Mouse (Mus musculus): ENCODE data around the gene Dtnbp1.

Dtnbp1 gene

DNA sequence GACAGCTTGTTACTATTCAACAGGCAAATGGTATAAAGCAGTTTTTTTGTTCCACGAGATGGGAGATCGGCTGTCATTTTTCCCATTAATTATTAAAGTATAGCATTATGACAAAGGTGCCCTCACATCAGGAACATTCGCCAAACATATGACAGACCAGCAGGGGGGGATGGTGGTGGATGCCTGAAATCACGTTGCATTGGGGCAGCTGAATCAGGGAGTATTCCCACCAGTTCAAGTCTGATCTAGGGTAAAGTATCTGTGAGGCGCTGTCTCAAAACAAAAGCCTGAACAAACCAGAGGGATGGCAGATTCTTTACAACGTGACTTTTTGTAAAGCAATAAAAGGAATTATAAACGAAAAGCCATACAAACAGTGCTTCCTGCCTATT lies 1.1 kb downstream of the Dtnbp1 start:
- DNase-seq = peak; percentile 60

DNA sequence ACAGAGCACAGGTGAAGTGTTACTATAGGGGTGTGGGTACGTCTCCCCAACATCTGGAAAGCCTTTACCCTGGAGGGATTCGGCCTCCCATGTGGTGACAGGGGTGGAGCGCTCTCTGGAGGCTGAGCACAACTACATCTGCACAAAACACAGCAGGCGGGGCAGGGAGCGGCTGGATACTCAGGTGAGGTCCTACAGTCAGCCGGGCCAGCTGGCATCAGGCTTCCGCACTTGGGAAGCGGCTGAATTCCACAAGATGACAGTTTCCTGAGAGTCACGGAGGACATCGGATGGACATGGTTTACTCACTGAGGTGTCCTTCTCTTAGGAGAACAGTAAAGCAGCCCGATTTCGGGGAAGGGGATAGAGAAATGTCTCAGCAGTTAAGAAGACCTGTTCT lies 2.7 kb downstream of the Dtnbp1 start:
- DNase-seq = no peak

DNA sequence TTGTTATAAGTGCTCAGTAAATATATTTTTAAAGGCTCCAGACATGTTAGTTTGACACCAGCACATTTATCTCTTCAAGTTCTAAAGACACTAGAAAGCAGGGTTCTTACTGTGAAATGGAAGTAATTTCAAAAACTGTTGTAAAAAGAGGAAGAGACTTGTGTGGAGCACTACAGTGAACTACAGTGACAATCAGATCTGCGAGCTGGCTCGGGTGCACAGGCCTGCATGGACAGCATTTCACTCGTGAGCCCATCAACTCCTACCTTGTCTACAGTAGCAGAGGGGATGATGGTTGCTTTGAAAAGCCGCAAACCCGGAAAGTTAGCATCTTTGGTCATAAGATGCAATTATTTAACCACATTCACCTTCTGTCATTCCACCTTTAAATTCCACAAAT lies 5.6 kb downstream of the Dtnbp1 start:
- no peak for DNase-seq

DNA sequence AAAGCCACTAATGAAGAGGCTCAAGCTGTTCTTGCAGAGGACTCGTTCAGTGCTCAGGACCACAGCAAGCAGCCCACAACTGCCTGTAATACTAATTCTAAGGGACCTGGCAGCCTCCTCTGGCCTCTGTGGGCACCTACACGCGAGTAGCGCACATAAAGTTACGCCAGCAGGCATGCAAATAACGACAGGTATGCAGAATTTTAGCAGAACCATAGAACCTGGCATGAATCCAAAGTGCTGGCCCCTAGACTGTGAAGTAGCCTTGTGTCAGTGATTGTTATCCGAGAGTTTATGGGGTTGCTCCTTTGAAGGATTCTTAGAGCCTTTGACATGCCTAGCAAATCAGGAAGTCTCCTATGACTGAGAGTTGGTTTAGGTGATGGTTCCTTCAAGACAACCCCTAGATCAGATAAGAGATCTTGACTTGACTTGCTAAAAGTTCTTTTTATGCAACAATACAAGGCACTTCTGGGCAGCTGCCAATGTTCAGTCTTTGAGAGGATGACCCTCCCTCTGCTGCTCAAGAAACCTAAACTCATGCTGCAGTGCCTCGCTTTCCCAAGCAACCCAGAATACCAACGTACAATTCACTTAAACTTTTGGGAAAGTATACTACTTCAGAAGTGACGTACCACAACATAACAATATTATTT lies 9.3 kb downstream of the Dtnbp1 start:
- DNase-seq = no peak

DNA sequence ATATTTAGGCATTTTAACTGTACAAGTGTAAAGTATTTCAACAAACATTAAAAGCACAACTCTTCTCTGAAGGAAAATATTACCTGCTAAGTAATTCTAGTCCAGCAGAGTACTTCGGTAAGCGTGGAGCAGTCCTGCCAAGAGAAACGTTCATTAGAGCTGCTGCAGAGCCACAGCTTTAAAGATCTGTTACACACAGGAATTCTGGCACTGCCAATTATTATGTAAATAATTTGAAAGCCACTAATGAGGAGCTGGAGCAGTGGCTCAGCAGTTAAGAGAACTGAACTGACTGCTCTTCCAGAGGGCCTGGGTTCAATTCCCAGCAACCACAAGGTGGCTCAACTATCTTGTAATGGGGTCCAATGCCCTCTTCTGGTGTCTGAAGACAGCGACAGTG lies 10.0 kb downstream of the Dtnbp1 start:
- no peak for DNase-seq

DNA sequence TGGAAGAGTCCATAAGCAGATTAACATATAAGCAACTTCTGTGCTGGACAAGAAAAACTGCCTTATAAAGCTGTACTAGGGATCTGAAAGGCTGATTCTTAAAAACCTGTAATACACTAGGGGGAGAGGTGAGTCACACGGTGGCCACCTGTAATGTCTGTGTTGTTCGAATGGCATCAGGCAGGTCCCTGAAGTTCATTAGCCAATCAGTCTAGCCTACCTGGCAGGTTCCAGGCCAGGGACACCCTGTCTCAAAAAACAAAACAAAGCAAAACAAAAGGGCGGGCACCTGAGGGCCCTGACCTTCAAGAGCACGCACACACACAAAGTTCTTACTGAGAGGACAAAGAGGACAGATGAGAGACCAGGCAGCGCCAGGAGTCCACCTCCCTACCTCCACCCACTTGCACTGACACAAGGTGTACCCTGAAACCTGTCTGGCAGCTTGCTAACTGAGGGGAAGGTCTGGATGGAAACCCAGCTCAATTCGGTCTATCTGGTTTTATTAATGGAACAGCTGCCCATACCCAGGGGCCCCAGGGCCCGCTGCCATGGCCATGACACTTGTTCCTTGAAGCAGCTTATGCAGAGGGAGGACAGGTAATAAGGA lies 11.8 kb downstream of the Dtnbp1 start:
- no peak for DNase-seq

DNA sequence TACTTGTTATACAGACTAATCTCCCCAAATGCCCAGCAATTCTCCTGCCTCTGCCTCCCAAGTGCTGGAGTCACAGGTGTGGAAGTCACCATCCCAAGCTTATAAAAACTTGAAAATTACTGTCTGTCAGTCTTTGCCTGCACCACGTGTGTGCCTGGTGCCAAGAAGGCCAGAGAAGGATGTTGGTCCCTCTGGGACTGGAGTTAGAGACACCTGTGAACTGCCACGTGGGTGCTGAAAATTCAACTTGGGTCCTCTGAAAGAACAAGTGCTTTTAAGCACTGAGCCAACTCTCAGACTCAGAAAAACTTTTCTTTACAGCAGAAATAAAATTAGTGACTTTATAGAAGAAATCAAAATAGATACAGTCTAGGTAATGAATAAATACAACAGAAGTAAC lies 15.6 kb downstream of the Dtnbp1 start:
- no peak for DNase-seq

DNA sequence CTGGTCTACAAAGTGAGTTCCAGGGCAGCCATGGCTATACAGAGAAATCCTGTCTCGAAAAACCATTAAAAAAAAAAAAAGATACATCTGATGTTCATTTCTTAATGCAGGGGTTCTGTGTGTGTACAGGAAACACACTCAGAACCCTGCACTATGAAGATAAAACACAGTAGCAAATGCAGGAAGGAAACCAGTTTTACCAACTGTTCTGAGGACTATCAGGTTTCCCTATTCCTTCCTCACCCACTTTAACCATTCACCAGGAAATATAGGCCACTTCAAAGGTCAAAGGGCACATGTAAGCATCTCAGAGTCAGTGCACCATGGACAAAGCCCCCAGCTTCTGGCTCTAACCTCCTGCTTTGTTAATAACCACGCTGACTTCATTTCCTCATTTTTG lies 16.6 kb downstream of the Dtnbp1 start:
- DNase-seq = no peak

DNA sequence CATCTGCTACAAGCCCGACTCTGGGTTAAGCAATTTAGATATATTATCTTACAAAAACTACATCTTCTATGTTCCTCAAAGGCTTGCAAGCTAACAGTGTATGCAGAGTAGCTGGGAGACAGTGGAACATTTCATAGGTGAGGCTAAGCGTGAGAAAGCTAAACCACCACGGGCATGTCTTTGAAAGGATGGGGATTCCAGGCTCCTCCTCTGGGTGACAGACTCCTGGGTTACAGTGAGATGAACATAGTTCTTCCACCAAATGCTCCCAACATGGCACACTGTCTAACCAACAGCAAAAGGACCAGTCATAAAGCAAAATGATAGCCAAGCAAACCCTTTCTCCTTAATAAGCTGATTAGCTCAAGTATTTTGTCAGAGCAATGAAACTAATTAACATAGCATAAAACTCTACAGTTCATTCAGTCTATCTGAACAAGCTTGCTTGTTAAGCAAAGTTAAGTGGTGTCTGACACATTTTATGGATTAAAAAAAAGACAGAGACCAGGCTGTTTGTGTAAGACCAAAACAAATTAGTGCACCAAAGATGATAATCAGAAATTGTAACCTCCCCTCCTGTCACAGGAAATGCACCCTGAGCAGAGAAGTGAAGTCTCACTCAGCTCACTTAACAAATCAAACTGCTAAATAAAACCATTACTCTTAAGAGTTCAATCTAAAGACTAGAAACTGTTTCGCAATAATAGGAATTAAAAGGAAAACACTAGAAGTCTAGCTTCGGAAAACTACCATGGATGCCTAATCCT lies 18.1 kb downstream of the Dtnbp1 start:
- DNase-seq = no peak

DNA sequence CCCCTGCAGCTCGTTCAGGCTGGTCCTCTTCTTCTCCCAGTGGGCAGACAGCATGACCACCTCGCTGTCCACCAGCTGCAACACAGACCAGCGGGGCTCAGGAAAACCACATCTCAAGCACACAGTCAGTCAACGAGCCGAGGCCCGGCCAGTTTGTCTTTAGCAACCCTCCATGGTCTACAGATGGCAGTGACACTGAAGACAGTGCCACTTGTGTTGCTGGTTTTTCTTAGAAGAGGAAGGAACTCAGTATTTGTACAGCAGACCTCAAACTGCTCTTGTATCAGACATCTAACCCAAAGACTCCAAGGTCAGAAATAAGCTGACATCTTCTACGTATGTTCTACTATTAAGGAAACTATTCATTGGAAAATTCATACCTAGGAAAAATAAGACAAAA lies 19.1 kb downstream of the Dtnbp1 start:
- no peak for DNase-seq

DNA sequence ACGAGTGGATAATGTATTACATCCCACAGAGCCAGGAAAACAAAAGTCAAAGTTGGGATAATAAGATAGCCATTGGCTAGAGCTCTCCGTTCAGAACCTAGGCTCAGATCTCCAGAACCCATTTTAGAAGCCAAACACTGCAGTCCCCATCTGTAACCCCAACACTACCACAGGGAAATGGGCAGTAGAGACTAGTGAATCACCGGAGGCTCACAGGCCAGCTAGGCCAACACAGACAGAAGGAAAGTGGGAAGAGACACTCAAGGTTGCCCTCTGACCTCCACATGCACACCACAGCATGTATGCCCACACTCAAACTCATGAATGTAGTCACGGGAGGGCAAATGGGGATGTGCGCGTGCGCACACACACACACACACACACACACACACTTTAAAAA lies 22.5 kb downstream of the Dtnbp1 start:
- no peak for DNase-seq

DNA sequence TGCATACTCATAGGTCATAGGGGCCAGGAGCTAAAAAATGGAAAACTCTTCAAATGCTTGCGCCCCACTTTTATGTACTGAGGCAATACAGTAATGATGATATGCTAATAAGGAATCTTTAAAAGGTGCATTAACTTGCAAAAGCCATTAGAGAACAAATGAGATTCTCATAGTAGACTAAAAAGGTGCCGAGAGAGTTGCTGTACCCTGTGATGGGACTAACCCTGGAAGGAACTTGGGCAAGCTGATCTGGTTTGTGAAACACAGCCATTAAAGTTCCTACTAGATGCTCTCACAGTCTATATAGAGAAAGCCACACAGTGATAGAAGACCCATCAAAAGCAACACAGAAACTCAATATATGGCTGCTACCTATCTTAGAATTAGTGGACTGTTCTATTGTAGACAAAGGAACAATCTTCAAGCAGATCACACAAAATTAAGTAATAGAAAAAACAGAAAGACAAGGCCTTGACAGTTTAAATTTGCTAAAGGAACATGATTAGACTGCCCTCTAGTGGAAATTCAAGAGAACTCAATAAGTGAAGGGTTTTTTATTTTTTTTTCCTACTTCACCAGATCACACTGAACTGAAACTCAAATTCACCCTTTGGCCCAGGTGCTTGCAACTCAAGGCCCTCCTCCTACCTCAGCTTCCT lies 24.3 kb downstream of the Dtnbp1 start:
- no peak for DNase-seq

DNA sequence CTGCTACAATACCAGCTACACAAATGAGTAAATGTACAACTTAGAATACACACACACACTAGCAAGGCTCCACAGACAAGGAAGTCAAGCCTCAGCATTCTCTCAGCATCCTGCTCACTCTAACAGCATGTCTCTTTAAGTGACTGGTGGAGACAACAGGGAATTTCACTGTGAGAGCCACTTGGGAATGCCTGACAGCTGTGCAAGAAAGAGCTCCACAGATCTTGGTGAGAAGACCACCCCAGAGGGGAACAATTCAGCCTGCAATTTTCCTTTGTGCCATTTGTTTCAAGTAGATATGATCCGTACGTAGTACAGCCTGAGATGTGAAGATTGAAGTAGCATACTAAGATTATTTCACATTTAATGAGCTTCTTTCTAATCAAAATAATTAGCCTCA lies 24.9 kb downstream of the Dtnbp1 start:
- no peak for DNase-seq

DNA sequence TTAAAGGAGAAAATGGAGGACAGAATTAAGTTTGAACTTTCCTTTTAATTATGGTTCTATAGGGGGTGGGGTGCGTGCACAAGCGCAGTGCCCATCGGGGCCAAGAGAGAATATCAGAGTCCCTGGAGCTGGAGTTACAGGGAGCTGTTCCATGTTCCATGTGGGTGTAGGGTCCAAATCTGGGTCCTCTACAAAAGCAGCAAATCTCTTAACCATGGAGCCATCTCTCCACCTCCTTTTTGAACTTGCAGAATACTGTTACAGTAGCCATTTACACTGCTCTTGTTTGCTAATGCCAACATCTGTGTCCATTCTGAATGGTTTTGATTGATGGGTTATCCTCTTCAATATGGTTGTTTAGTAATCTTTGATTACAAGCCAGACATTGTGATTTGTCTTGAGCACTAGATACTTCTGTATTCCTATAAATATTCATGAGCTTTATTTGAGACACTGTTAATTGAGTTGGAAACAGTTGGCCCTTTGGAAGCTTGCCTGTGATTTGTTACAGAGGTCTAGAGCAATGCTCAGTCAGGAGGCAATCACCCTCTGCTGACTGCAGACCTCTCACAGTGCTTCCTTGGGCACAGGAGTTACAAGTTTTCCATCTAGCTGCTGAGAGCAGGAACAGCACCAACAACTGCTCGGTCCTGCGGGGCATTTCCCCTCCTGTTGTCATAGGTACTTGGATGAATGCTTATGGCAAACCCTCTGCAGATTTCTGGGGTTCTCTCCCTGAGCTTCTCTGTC lies 41.2 kb downstream of the Dtnbp1 start:
- DNase-seq = no peak

DNA sequence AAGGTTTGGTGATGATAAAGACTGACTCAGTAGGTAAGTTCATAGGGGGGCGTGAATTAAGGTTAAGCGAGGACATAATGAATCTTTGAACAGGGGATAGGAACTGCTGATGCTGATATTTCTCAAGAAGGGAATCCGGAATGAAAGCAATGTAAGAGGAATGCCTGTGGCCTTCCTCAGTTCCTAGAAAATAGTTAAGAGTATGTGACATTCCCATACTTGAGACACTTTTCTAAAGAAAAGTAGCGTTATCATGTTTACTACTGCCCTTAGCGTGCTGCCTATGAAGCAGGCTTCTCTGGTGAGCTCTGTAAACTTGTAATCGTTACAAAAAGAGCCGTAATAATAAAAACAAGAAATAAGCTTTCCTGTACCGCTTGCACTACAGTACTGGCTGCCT lies 44.9 kb downstream of the Dtnbp1 start:
- DNase-seq = no peak

DNA sequence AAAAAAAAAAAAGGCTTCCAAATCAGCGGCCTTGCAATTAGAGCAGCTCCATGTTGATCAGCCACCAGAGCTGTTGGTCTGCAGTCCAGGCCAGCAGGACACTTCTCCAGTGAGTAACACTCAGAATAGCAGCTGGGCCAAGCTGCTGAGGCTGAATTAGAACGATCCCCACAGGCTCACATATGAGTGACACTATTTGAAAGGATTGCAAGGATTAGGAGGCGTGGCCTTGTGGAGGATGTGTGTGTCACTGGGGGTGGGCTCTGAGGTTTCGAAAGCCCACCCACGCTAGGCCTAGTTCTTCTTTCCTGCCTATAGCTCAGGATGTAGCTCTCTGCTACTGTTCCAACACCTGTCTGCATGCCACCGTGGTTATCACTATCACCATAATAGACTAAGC lies 46.2 kb downstream of the Dtnbp1 start:
- DNase-seq = no peak

DNA sequence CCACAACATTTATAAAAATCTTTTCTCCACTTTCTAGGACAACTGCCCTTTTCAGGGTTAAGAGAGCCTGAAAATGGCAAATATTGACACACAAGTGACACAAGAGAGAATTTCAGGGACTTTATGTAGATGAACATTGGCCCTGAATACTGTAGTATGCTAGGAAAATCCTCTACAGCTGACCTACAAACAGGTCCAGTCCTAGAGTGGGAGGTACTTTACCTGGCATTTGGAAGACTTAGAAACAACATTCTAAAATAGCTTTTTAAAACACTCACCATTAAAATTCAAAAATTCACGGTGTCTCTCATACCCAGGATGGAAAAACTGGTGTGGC lies 47.7 kb downstream of the Dtnbp1 start:
- DNase-seq = no peak

DNA sequence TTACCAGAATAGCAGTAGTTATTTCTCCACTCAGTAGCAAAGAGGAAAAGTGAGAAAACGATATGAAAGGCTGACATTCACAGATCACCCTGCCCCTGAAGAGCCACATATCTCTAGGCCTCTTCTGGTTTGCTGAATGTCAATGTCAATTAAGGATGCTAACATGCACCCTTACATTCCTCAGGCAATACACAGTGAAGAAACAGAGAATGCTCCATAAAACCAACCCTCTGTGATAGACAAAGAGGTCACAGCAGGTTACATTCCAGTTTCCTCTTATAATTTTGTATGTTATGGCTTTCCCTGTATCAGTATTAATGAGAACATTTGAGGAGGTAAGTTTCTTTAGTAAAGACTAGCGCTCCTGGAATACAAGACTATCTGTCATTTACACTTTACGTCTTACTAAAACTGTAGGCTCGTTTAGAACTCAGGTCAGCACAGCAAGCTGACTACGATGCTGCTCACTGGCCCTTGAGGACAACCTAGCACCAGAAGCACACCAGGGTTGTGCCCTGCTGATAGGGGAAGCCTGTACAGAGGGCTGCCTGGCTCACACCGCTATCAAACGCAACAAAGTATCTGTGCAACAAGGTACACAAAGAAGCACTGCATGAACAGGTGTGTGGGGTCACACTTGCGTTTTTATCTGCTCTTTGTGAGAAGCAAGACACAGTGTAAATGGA lies 48.3 kb downstream of the Dtnbp1 start:
- no peak for DNase-seq

DNA sequence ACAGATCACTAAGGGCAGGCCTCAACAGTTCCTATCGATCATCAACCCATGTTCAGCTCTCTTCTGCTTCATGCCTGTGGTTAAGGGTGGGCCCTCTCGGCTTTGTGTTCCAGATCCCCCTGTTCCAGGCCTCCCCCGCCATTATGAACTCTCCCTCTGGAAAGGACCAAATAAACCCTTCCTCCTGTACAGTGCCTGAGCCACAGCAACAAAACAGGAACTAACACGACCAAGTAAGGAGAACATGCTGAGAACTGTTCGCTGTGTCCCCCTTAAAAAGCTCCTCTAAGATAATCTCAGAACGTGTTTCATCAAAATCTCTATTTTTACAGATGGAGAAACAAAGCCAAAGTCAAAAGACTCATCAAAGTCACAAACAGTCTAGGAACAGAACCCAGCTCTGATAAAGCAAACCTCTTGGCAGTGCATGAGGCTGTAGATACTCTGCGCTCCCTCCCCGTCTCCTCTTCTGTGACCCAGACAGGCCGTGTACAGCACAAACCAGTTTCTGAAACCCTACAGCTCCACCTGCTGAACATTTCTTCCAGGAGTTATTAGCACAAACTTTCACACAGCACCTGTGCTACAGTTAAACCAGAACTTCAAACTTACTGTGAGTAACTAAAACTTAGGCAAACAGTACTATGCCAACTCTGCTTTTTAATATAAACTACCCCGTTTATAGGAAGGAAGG lies 49.4 kb downstream of the Dtnbp1 start:
- peak; percentile 30 for DNase-seq

DNA sequence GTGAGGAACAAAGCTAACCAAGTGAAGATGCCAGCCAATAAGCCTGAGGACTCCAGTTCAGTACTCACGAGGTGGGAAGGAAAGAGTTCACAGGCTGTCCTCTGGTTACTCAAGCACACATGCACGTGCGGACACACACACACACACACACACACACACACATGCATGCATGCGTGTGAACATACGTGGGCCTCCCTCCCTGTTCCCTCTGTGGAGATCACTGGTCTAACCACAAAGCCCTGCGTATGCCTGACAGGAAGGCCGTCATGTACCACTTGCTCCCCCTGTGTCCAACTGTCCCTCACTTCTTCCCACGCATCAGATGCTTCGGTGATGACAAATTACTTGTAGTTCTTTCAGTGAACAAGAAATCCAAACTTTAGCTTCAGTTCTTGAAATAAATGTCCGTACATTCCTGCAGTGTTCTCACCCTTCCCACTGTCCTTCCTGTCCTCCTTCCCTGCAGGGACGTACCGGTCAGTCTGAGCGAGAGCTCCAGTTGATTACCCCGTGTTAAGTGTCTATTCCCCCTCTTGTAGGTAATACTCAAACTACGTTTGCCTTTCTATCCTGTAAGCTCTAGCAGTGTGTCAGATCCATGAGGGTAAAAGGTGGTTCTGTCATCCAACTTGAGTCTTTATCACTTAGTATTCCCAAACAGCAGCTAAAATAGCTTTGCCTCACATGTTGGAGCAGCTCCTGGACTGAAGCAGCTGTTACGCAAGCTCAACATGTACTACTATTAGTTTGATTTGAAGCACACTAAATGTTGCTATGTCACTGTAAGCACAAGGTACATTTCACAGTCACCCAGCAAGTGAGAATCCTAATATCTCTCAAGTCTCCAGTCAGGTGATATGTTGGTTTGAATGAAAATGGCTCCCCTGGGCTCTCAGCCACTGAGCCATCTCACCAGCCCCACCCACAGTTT lies 53.4 kb downstream of the Dtnbp1 start:
- DNase-seq = no peak

All from thymus, postnatal 25 days (tissue).